Mouse (Mus musculus): ENCODE measurements at regions not wholly inside any gene's neighbourhood (a gene's known extent, or its start where the extent isn't known, plus 50 kb on each side); places are given as distances from the start of the nearest gene placed in this dataset.

DNA sequence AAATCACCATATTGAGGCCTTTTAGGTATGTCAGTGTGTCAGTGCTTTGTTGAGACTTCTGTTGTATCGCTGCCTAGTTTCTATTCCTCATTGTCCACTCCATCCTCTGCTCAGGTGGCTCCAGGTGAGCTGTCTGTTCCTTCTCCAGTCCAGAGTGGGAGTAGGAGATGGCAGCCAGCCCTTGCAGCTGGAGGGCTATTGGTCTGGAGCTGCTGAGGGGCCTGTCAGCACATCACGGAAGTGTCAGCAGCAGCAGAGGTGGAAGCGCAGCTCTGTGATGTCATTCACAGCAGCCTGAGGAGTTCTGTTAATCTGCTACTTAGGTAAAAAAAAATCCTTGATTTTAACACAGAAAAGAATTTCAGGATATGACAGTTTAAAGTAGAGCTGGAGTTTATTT, 126.0 kb upstream of the Adra1b start:
- DNase-seq (ENCODE audit: low spot score in 2 of 2) = no peak

DNA sequence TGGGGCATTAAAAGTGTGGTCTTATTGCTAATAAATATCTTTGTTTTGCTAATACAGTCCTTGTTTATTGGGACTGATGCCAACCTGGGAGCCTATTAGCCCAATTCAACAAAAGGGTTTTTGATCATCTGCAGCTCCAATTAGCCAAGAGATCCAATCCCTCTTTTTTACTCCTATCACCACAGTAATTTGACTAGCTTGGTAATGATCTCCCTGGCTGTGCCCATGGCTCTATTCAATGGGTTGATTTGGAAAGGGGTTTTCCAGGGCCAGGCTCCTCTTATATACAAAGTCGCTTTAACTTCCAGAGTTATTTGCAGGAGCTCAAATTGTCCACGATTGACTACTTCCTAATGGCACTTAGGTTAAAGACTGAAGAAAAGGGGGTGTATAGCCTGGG, 145.1 kb upstream of the Adra1b start:
- no peak for DNase-seq (ENCODE audit: low spot score in 2 of 2)

DNA sequence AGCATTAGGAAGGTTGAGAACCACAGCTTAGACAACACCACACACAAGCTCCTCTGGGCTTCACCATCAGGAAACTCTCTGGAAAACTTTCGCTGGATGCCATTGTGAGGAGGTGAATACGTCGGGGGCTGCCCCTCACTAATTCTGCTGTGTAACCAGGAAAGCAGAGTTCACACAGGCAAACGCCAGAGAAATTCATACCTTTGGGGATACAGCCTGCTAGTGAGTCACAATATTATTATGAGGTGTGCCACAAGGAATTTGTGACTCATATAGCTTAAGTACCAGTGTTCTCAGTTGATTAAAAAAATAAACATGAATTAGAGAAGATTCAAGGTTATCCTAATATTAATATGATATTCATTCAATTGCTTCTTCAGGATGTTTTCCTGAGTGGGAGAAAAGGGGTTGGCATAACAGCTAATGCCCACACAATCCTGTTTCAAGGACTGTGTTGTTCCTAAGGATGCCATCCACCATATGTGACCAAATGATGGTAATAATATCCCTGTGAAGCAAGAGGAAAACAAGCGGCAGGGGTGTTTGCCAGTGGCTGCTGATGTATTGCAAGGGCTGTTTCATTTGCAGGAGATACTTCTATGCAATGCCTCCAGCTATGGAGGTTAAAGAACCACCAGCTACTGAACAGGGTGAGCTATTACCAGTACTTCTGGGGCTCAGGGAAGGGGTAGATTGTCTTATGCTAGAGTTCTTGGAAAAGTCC, 148.4 kb upstream of the Adra1b start:
- DNase-seq (ENCODE audit: low spot score in 2 of 2) = no peak

- DNase-seq (ENCODE audit: low spot score in 2 of 2) = no peak
These were observed 151.5 kb upstream of the Adra1b start for GRCm38 (mm10) chr11:44052481-44052880.

- DNase-seq (ENCODE audit: low spot score in 2 of 2) = no peak
These were observed 161.4 kb upstream of the Adra1b start for GRCm38 (mm10) chr11:44062446-44062845.

- no peak for DNase-seq (ENCODE audit: low spot score in 2 of 2)
These were observed 165.2 kb upstream of the Adra1b start for GRCm38 (mm10) chr11:44066176-44066575.

GRCm38 (mm10) chr11:44083716-44084115, 182.7 kb upstream of the Adra1b start:
- DNase-seq (ENCODE audit: low spot score in 2 of 2) = no peak

DNA sequence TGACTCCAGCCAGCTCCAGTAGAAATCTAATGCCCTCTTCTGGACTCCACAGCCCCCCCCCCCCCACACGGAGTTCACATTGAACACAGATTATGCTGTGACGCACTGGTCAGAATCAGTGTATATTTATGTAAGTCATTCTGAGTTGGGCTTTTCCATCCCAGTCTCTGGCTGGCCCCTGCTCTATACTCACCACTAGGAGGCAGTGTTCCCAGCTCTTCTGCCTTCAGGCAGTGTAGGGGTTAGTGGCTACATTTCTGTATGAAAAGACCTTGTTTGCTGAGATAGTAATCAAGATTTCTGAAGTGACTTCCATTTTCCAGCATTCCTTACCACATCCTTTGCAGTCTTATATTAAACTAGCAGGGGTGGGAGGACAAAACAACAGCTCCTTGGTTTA, 185.9 kb upstream of the Adra1b start:
- no peak for DNase-seq (ENCODE audit: low spot score in 2 of 2)

DNA sequence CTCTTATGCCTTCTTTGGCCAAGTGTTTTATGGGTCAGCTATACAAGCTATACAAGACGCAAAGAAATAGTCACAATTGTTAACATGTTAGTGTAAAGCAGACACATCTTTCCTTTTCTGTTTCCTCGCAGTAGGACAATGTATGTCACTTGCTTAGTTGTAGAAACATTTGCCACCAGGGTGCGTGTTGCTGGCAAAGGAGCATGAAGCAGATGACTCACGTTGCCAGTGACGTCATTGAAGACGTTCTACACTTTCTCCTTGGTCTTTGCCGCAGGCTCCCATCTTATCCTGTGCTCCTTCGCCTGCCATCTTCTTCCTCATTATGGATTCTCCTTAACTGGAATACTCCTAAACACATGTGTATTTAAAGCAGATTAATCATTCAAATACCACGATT, 188.5 kb upstream of the Adra1b start:
- no peak for DNase-seq (ENCODE audit: low spot score in 2 of 2)

DNA sequence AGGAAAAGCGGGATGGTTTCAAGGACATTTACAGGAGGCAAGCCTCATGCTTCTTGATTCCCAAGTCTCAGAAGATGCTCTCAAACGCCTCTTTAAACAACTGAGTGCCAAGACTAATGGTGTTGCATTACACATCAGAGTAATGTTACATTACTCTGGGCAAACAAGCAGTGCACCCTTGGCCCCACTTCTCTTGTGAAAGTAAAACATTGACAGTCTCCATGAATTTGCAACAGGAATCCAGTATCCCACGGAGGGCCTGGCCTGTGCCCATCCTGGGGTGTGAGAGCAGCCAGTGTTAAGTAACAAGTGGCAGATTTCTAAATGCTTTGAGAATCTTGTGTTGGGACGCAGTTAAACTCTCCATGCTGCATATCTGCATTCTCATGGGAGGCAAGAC, 194.3 kb upstream of the Adra1b start:
- no peak for DNase-seq (ENCODE audit: low spot score in 2 of 2)

- no peak for DNase-seq (ENCODE audit: low spot score in 2 of 2)
These were observed 202.3 kb upstream of the Adra1b start for GRCm38 (mm10) chr11:44103188-44103840.

- DNase-seq (ENCODE audit: low spot score in 2 of 2) = no peak
These were observed 202.8 kb upstream of the Adra1b start for GRCm38 (mm10) chr11:44103841-44104191.

DNA sequence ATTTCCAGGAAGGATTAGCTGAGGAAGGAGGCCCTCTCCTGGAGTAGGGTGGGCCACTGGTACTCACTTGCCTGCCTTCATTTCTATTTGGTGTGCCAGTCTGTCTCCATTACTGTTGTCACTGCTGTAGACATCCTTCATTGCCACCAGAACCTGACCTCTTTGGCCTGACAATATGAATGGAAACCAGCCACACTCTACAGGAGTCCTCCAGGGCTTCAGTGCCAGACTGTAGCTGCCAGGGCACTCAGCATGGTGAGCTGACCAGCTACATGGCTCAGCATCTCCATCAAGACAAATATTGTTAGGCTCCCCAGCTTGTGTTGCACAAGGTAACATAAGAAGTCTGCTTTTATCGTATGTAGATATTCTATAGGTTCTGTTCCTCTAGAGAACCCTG, 205.2 kb upstream of the Adra1b start:
- no peak for DNase-seq (ENCODE audit: low spot score in 2 of 2)

DNA sequence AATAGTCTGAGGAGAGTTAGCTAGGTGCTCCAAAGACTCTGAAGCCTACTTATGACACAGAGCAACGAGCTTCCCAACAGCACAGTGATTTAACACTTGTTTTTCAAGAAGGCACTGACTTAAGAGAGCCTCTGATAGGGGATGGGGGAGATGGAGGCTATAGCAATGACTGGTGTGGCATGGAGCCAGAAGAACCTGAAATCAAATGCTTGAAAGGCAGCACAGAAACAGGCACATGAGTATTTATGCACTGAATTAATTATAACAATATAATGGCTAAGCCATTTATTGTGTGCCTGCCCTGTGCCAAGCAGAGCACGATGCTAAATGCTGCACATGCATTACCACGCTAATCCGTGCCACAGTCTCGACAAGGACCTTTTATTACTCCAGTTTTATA, 210.5 kb upstream of the Adra1b start:
- no peak for DNase-seq (ENCODE audit: low spot score in 2 of 2)

DNA sequence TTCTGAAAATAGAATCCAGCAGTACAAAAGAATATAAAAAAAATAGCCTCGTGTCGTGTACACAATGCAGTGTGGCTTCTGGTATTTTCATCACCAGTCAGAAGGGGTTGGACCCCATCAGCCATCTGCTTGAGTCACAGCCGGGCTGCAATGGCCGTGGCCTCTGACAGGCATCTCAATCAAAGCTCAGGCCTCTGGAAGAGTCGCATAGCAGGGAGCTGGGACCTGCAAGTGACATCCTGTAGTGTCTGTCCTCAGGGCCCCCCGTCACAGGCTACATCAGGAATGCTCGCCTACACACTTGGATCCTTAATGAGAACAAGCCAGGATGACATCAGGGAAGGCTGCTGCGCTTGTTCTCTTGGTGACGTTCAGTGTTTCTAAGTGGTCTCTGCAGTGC, 226.1 kb upstream of the Adra1b start:
- DNase-seq (ENCODE audit: low spot score in 2 of 2) = no peak

DNA sequence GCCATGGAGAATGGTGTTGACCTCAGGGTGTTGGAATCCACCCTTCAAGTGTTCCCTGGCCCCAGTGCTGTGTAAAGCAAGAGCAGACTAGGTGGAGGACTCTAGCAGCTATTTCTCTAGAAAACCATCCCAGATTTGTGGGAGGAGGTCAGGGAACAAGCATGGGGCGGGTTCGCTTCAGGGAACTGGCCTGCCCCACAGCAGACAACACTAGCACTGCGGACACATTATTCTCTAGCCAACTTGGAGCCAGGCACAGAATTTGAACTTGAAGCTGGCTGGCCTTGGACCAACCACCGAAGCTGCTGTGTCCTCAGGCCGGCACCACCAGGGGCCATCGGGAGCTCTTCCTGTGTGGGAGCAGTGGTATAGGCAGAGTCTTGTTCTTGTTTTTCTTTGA, 227.5 kb upstream of the Adra1b start:
- DNase-seq (ENCODE audit: low spot score in 2 of 2) = peak in 1 of 2 experiments; percentile 15

DNA sequence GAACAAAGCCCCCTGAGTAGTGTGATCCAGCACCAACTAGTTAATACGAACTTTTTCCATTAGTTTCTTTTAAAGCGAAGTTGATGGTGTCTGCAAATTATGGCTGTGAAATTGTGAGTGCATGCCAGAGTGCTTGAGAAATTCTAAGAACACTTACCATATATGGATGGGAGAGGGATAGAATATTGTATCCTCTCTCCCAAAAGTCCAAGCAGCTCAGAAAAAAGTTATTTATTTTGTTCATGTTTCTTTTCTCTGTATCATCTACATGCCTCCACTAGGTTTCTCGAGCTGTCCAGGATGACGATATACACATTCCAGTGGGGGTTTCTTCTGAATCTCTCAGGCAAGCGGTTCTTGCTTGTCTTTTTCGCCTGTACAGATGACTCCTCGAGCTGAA, 232.2 kb upstream of the Adra1b start:
- DNase-seq (ENCODE audit: low spot score in 2 of 2) = no peak

DNA sequence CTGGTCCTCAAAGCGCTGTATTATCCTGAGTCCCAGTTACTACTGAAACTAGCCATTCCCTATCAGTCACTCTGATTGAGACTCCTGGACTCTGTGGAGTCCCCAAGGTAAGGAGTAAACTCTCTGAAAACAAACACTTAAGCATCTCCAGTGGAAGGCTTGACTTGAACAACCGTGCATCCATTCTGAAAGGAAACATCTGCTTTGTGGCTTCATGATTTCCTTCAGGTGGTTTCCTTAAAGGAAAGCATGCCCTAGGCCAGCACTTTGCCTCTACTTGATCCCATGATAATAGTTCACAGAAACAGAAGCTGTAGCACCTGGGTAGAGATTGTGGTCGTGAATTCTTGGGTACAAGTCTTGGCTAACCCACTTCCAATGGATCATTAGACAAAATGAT, 235.0 kb upstream of the Adra1b start:
- no peak for DNase-seq (ENCODE audit: low spot score in 2 of 2)

DNA sequence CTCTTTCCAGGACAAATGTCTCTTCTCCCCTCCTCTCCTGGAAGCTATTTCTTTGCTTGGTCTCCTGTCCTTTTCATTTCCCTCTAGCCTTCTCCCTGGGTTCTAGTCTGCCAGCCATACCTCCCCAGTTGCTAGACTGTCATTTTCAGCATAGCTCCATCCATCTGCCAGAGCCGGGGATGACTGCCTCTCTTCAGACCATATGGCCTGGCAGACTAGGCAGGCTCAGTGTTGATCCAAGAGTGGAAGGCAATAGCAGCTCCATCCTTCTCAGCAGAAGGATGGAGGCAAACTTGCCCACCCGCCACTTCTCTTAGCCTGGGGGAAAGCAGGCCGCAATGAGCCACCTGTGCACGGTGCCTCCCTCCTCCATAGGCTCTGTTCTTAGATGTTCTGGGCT, 242.0 kb upstream of the Adra1b start:
- no peak for DNase-seq (ENCODE audit: low spot score in 2 of 2)

GRCm38 (mm10) chr11:44144477-44144876, 243.5 kb upstream of the Adra1b start:
- DNase-seq (ENCODE audit: low spot score in 2 of 2) = no peak

- DNase-seq (ENCODE audit: low spot score in 2 of 2) = no peak
These were observed 245.4 kb upstream of the Adra1b start for GRCm38 (mm10) chr11:44146419-44146818.

- DNase-seq (ENCODE audit: low spot score in 2 of 2) = no peak
These were observed 246.3 kb upstream of the Il12b start for GRCm38 (mm10) chr11:44153576-44153975.

DNA sequence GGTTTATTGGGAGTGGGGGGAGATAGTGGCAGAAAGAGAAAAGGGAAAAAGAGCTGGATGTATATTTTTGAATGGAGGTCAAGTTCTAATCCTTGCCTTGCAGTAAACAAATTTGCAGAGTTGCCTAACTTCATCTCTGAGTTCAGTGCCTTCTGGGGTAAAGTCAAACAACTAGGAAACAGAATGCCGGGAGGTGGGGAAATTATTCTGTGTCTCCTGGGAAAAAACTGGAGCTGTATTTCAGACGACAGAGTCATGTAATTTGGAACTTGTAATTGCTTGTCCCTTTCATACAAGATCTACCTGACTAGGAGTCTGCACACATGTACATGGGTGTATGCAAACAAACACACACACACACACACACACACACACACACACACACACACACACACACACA, 244.3 kb upstream of the Il12b start:
- no peak for DNase-seq (ENCODE audit: low spot score in 2 of 2)
